Mouse (Mus musculus) left cerebral cortex, postnatal 4 days (tissue): ENCODE results near the gene Fzd10. TPM values are rescaled to one million over a fixed set of nuclear protein-coding genes. Genes with fewer than 3 reads are reported as not detected.
A peak's percentile ranks its signal among the peaks of the same experiment; 100 is the strongest.

Source experiments
- DNase-seq: peaks from one replicate; pipeline ENCODE4 v3.0.0-alpha.2; 2022
- intact Hi-C: fragments of 180-260 bp; cut with DNase I; formaldehyde crosslinking; loops from one replicate; pipeline ENCODE4 v1.15.1; 2025
- total RNA-seq, 2 experiments: library from RNA; stranded (reverse); gene quantifications; 2 replicates each; pipeline ENCODE4 v1.2.3; 2021

Gene Fzd10
- total RNA-seq, 2 experiments from 2014 or later: 3.0 TPM

- DNase-seq: peak; percentile 33
- intact Hi-C loops: no loop called here
These were observed 684 bp downstream of the Fzd10 start for GRCm38 (mm10) chr5:128601036-128602019.

GRCm38 (mm10) chr5:128603693-128604092, 3.0 kb downstream of the Fzd10 start:
- no peak for DNase-seq
- intact Hi-C loops: no loop called here

- DNase-seq: no peak
- intact Hi-C loops: no loop called here
These were observed 6.0 kb downstream of the Fzd10 start for GRCm38 (mm10) chr5:128606596-128606995.

- intact Hi-C loops: no loop called here
- DNase-seq: no peak
These were observed 8.4 kb downstream of the Fzd10 start for GRCm38 (mm10) chr5:128609091-128609490.

GRCm38 (mm10) chr5:128617621-128618020, 17.0 kb downstream of the Fzd10 start:
- intact Hi-C loops: no loop called here
- no peak for DNase-seq

- intact Hi-C loops: no loop called here
- DNase-seq: peak; percentile 21
These were observed 19.3 kb downstream of the Fzd10 start for GRCm38 (mm10) chr5:128619987-128620386.

GRCm38 (mm10) chr5:128620408-128620807, 19.8 kb downstream of the Fzd10 start:
- DNase-seq: peak; percentile 31
- intact Hi-C loops: no loop called here

GRCm38 (mm10) chr5:128627763-128628162, 27.1 kb downstream of the Fzd10 start:
- intact Hi-C loops: no loop called here
- no peak for DNase-seq

GRCm38 (mm10) chr5:128636648-128637047, 36.0 kb downstream of the Fzd10 start:
- intact Hi-C loops: no loop called here
- no peak for DNase-seq

GRCm38 (mm10) chr5:128637071-128638015, 36.7 kb downstream of the Fzd10 start:
- DNase-seq: no peak
- intact Hi-C loops: no loop called here

GRCm38 (mm10) chr5:128638716-128639115, 38.1 kb downstream of the Fzd10 start:
- DNase-seq: no peak
- intact Hi-C loops: no loop called here

- peak; percentile 51 for DNase-seq
- intact Hi-C loops: no loop called here
These were observed 42.4 kb downstream of the Fzd10 start for GRCm38 (mm10) chr5:128643065-128643464.

GRCm38 (mm10) chr5:128645720-128646119, 45.1 kb downstream of the Fzd10 start:
- no peak for DNase-seq
- intact Hi-C loops: no loop called here

GRCm38 (mm10) chr5:128646286-128646685, 45.6 kb downstream of the Fzd10 start:
- intact Hi-C loops: no loop called here
- DNase-seq: no peak

- intact Hi-C loops: no loop called here
These were observed 46.6 kb downstream of the Fzd10 start for GRCm38 (mm10) chr5:128647221-128647730.

GRCm38 (mm10) chr5:128649336-128649897, 48.8 kb downstream of the Fzd10 start:
- DNase-seq: no peak
- intact Hi-C loops: no loop called here

More at GRCm38 (mm10) chr5:128647221-128647730, 46.6 kb downstream of the Fzd10 start:
- no peak for DNase-seq
